Mouse (Mus musculus): ENCODE measurements around the gene Ntmt1.

The Ntmt1 gene

GRCm38 (mm10) chr2:30807648-30808295, at the start of gene Ntmt1:
TSS of gene Ntmt1 (plus strand) at chr2:30807826.
- peak; percentile 92 to 96 for DNase-seq (ENCODE audit: low spot score in 2 of 2)

DNA sequence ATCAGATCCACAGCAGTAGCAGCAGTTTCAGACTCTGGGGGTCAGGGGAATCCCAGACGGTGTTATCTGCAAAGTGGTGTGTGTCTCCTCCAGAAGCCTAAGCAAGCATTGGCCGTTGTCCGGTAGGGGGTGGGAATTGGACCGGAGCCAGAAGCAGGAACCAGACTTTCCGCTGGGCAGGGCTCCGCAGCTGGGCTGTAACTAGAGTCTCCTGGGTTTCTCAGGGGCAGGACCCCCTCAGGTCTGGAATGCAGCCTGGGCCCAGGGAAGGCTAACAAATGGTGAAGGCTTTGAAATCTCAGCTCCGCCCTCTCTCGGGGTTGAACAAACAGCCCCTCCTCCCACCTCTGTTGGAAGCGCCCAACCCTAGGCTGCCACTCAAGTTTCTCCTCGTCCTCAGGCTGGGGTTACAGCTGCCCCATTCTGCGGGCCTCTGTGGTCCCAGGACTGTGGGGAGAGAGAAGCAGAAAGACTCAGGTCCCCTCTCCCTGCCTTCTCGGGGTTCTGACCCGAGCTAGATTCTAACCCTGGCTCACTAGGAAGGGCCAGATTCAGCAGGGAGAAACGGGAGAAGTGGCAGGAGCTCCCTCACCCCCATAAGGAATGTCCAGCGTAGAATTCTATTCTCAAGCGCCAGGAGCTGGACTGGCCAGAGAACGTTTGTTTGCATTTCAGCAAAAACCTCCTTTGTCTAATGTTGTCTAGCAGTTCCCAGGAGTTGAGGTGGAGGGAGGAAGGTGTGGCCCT, 49.1 kb upstream of the Ntmt1 start:
- DNase-seq (ENCODE audit: low spot score in 2 of 2), result peak; percentile 63 to 76

DNA sequence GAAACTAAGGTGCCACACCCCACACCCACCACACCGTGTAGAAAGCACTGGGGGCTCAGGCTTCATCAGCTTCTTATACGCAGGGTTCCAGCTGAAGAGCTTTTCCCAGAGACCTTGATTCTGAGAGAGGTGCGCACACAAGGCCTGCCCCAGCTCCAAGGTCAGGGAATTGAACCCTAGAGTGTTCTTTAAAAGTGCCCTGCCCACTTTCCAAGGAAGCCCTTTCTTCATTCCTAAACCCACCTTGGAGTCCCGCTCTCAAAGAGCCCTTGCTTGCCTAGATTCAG, 48.6 kb upstream of the Ntmt1 start:
- no peak for DNase-seq (ENCODE audit: low spot score in 2 of 2)

GRCm38 (mm10) chr2:30759442-30759841, 48.2 kb upstream of the Ntmt1 start:
- DNase-seq (ENCODE audit: low spot score in 2 of 2), result no peak

- no peak for DNase-seq (ENCODE audit: low spot score in 2 of 2)
Observed at GRCm38 (mm10) chr2:30759858-30760547, 47.6 kb upstream of the Ntmt1 start.

- DNase-seq (ENCODE audit: low spot score in 2 of 2), result no peak
Observed at GRCm38 (mm10) chr2:30760706-30761105, 46.9 kb upstream of the Ntmt1 start.

DNA sequence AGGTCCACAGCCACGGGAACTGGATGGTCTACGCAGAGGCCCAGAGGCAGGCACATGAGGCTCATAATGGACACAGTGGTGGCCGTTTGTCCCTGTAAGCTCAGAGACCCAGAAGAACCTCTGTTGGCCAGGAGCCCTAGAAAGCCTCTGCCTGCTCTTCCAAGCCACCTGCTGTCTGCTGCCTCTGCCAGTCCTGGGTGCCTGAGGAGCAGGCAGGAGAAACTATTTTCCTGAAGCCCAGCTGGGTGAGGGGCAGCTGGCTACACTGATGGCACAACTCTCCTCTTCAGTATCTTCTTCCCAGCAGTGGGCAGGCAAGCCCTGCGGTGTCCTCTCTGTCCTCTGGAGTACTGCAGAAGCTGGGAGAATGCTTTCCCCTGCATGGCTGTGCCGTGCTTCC, 41.2 kb upstream of the Ntmt1 start:
- DNase-seq (ENCODE audit: low spot score in 2 of 2), result no peak

DNA sequence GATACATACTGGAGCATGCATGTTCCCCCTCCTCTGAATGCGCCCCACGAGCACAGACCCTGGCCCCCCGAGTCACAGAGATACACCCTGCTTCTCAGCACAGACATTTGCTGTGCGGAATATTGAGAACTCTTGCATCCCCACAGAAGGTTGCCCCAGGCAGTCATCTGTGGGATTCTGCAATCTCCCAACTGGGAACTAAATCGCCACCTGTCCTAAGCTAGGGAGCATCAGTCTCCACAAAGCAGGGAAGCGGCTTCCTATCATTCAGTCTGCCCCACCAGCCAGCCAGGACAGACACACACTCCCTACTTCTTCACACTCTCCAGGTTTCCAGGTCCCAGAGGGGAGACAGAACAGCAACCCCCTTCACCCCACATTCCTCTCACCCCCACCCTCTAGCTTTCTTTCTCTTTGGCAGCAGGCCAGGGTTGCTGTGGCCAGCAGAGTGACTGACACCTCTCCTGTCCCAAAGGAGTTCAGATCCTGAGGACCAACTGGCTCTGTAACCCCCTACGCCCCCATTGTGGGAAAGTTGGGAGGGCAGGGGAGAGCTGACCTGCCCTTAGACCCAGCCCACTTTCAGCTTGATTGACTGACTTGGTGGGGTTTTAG, 39.9 kb upstream of the Ntmt1 start:
- DNase-seq (ENCODE audit: low spot score in 2 of 2), result no peak

GRCm38 (mm10) chr2:30768529-30768928, 39.1 kb upstream of the Ntmt1 start:
- DNase-seq (ENCODE audit: low spot score in 2 of 2), result no peak

GRCm38 (mm10) chr2:30769187-30769586, 38.4 kb upstream of the Ntmt1 start:
- DNase-seq (ENCODE audit: low spot score in 2 of 2), result no peak

DNA sequence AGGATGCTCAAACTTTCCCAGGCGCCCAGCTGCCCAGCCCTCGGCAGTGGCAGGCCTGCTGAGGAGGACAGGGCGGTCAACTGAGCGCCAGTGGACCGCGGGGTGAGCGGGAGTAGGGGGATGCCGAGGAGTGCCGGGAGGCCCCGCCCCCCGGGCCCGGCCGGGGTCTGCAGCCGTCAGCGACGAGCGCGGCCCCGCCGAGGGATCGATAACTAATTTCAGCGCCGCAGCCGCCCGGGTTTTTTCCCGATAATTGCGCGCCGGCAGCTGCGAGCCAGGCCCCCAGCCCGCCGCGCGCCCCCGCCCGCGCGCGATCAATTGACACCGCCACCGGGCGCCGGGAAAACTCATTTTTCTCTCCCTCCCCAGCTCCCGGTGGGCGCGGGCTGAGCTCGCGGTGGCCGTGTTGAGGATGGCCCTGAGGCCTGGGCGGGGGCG, 36.2 kb upstream of the Ntmt1 start:
- DNase-seq (ENCODE audit: low spot score in 2 of 2), result no peak

DNA sequence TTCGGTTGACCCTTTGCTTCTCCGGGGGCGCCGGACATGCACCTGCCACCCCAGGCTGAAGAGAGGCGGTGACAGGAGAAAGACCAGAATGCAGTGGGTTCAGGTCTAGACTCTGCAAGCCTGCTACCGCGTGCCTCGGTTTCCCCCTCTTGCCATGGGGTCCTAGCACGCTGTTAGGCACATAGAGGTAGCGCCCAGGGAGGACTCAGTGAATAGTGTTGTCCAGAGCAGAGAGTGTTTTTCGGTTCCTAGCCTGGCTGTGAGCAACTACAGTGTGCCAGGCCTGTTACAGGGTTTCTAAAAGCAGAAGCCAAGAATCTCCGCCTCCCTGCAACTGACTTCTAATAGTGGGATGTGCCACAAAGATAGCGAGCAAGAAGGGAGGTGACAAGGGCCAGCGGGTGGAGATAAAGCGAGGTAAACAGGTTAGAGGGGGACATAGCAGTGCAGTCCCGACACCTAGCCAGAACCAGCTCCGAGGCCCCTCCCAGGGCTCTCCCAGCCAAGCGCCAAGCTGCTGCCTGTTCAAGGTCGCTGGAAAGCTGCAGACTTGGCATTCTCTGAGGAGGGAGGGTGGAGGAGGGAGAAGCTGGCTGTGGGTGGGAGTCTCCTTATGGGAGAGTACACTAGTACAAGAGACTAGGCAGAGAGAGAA, 35.7 kb upstream of the Ntmt1 start:
- DNase-seq (ENCODE audit: low spot score in 2 of 2), result peak in 1 of 2 experiments; percentile 60

DNA sequence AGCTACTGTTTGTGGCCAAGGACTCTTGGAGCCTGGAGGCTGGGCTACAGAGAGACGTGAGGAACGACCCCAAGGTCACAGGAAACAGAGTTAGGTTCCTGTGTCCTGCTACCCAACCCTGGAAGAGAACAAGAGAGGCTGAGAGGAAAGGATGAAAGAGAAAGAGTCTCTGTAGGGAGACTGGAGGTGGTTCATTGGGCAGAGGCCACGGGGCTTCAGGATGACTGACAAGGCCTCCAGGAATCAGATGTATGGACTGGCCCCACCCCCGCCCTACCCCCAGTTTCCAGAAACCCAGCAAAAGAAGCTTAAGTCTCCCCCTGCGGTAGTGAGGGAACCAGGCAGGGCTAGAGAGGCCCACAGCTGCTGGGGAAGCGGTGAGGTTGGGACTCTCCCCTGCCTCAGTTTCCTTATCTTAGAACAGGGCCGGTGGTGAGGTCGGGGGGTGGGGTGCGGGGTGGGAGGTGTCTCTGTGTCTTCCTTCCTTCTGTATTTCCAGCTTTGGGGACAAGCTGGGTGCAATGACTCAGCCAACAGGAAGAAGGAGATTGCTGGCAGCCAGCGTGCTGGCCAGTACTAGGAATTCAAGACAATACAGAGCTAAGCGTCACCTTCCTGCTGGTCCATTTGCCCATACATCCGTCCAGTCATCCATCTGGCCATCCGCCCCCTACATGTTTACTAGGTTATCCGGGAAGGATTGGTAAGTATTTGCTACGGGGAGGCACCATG, 34.9 kb upstream of the Ntmt1 start:
- no peak for DNase-seq (ENCODE audit: low spot score in 2 of 2)

DNA sequence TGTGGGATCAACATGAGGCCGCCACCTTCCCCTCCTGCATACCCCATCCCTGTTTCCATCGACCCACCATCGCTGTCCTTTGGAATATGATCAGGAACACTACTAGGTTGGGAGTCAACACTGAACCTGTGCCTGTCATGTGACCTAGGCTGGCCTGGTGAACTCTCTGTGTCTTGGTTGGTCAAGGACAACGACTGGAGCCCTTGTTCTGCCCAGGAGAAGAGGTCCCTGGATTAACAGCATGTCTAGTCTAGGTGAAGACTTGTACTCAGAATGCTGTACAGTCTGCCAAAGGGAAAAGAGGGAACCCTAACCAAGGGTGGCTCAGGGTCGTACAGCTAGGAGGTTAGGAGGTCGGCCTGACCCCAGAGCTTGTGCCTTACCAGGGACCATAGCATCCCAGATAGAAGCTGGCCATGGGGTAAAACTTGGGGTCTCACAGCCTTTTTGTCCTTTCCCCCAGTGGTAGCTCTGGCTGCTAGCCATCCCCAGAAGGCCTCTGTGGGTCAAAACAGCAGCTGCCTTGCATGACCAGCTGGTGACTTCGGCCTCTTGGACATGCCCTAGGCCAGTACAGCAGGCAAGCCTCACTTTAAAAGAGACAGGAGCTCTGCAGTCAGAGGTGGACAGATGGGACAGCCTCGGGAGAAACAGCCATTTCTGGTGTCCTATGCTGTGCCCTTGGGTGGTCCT, 34.2 kb upstream of the Ntmt1 start:
- no peak for DNase-seq (ENCODE audit: low spot score in 2 of 2)

GRCm38 (mm10) chr2:30775955-30776354, 31.7 kb upstream of the Ntmt1 start:
- DNase-seq (ENCODE audit: low spot score in 2 of 2), result no peak

DNA sequence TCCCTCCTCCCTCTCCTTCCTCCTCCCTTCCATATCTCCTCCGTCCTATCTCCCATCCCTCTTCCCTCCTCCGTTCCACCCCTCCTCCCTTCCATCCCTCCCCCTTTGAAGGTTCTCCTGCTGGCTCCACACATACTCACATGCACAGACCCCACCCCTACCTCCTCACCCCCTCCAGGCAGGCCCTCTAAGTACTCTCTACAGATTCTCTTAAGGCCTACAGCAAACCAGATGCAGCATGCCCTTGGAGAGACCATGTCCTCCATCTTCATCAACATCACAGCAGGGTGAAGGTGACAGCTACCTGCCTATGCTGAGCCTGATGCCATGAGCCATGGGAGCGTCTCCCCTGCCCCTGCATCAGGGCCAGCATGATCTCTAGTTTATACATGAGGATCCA, 30.4 kb upstream of the Ntmt1 start:
- no peak for DNase-seq (ENCODE audit: low spot score in 2 of 2)

- no peak for DNase-seq (ENCODE audit: low spot score in 2 of 2)
Observed at GRCm38 (mm10) chr2:30778235-30778634, 29.4 kb upstream of the Ntmt1 start.

DNA sequence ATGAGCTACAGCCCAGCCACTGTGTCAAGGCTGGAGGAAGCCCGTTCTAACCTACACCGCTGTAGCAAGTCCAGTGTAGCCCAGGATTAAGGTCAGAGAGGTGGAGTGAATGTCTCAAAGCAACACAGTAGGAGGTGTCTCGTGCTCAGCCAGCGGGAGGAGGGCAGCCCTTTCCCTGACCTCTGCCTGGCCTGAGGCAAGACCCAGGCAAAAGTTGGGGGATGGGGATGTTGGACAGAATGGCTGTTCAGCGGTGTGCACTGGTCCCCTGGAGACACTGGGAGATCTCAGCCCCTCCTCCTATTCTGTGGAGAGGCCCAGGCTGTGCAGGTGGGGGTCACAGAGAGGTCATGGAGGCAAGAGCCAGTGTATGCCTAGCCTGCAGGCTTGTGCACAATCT, 28.4 kb upstream of the Ntmt1 start:
- DNase-seq (ENCODE audit: low spot score in 2 of 2), result no peak

DNA sequence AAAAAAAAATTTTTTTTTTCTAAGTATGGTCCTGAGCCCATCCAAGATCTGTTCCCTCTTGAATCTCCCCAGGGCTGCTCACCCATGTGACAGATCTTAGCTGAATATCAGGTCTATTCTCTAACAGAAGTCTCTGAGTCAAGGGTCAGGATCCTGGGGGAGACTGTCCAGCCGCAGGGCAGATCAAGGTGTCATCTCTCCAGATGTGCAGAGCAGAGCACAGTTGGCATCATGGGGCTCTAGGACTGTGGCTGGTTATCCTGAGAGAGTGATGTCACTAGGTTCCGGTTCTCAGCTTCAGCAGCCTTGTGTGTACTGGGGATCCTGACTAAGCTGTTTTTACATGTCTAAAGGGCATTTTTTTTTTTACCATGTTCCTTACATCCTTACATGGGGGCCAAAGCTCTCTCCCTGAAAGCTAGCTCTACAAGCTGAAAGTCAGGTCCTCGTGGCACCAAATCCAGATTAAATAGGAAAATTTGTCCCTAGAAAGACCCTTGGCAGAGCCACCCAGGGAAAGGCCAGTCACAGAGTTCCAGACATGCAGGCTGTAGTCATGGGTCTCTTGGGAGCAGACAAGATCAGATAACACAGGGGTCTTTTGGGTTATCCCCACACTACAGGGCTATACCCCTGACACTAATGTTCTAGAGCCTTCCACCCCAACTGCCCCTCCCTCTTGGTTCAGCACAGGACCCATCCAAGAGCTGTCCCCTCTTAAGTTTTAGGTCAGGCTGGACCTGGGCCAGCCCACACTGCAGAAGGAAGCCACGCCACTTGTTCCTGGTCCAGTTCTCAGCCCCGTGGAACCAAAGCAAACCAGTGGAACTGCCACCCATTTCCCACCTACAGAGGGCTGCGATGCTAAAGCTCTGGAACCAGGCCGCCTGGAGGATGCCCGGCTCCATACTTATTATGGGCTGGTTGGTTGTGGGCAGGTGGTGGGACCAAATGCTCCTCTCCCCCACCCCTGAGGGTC, 25.0 kb upstream of the Ntmt1 start:
- DNase-seq (ENCODE audit: low spot score in 2 of 2), result no peak

GRCm38 (mm10) chr2:30783346-30783745, 24.3 kb upstream of the Ntmt1 start:
- DNase-seq (ENCODE audit: low spot score in 2 of 2), result peak in 1 of 2 experiments; percentile 63

All from cerebellum, postnatal 4 days (tissue).